Mouse (Mus musculus): ENCODE results near the gene Irf2.

Irf2 gene

DNA sequence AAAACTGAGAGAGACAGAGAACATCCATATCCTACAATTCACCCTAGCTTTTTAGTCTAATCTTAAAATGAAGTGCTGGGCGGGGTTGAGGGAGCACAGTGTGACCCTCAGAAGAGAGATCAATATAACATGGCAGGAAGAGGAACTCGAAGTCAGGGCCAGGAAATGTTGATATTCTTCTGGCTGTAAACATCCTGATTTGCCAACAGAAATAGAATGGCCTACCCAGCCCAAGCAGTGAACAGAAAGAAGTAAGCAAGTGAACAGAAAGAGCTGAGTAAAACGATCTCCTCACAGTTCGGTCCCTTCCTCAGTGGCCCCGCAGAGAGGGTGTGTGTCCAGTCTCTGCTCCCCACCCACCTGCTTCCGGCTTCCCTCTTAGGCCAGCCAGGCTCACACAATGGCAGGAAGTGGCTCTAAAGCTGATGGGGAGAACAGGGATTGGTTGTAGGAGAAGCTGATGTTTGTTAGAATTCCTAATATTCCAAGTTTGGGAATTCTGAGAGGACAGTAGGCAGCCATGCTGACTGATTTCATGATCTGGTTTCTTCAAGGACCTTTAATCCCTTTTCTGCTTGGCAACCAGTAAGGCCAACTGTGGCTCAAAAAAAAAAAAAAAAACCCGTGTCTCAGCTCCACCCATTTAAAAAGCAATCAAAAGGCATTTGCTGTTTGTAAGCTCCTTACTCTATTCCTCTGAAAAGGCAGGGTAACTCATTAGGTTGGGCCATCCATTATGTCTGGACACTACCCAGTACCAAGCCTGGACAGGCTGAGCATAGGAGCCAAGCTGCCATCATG lies 105.6 kb downstream of the Irf2 start:
- DNase-seq = peak; percentile 85

DNA sequence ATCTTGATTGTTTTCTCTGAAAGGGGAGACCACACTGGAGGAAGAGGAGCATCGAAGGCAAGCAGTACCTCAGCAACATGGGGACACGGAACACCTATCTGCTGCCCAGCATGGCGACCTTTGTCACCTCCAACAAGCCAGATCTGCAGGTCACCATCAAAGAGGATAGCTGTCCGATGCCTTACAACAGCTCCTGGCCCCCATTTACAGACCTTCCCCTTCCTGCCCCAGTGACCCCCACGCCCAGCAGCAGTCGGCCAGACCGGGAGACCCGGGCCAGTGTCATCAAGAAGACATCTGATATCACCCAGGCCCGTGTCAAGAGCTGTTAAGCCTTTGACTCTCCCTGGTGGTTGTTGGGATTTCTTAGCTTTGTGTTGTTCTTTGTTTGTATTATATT lies 106.4 kb downstream of the Irf2 start:
- no peak for DNase-seq

DNA sequence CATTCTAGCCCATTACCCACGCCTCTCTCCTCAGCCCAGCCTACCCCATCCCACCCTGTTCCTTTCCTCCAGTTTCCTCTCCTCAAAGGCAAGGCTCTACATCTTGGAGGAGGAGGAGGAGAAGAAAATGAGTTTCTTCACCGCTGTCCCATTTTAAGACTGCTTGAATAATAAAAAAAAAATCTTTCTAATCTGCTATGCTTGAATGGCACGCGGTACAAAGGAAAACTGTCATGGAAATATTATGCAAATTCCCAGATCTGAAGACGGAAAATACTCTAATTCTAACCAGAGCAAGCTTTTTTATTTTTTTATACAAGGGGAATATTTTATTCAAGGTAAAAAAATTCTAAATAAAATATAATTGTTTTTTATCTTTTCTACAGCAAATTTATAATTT lies 107.4 kb downstream of the Irf2 start:
- no peak for DNase-seq

DNA sequence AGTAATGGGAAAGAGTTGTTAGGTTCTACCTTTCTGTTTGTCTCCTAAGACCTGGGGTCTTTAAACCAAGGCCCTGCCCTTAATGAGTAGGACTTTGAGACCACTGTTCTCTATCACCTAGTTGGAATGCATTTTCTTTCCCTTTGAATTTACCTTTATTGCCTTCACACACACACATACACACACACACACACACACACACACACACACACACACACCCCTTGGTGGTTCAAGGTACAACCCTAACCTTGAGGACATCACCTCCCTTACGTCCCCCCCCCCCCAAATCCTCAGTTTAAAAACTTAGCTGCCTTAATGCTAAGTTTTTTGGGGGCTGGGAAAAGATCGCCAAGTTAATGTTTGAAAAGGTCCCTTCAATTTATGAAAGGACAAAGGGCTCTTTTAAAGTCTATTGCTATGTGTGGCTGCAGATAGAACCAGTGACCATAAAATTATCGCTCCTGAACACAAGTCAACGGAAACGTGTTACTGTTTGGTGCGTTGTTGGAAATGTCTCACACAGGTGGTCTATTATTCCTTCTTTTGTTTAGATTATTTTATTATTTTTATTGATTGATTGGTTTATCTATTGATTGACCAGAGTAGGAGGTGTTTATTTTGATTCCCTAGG lies 108.6 kb downstream of the Irf2 start:
- no peak for DNase-seq

DNA sequence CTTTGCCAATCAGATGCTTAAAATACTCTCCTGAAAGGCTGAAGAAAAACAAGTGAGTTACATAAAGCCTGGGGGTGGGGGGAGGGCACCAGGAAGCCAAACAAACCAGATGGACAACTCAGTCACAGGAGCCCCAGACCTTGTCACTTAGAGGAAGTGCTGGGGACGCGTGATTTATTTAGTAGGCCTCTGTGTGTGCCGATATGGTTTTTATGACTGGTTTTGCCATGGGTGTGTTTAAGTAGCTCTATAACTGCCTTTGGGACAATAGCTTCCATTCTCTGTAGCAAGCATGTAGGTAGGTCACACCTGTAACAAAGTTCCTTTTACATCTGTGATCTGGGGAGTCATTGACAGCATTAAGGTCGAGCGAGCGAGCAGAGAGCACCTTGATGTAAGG lies 109.4 kb downstream of the Irf2 start:
- DNase-seq = no peak

DNA sequence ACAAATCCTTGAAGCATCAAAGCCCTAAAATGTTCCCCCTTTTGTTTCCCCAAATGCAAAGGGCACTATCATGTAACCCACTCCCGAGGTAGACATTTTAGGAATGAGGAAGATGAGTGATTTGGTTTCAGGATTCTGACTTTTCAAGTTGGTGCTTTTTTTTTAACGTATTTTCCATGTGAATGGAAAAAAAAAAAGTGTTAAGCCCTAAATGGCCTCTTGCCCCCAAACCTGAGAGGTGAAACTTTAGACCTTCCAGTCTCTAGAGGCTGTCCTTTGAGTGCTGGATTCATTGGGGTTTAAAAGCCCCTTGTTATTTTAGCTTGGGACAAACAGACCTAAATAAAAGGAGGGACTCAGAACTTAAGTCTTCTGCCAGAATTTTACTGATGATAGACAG lies 109.9 kb downstream of the Irf2 start:
- DNase-seq = no peak

DNA sequence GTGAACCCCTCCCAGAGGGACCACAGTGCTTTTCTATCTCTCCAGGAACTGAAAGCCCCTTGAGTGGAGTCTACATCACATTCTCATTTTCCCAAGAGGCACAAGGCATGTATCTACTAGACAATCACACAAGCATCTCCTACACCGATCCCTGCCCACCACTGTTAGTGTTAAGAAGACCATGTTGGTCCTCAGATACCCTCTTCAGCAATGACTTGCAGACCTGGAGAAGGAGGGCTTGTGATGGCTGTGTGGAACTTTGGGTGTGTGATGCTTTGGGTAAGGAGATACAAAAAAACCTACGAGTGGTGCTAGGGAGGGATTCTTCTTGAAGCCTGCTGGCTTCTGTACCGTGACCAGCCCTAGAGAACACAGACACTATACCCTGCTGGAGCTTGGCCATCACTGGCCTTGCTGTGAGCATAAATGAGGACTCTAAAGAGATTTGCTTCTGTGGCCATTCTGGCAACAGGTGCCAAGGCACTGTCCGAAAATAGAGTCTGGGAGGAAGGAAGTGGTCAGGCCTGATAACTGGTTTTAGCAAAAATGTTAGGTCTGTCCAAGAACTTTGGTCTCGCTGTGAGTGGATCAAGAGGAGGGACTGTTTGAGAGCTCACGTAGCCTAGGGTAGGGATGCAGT lies 110.8 kb downstream of the Irf2 start:
- no peak for DNase-seq

DNA sequence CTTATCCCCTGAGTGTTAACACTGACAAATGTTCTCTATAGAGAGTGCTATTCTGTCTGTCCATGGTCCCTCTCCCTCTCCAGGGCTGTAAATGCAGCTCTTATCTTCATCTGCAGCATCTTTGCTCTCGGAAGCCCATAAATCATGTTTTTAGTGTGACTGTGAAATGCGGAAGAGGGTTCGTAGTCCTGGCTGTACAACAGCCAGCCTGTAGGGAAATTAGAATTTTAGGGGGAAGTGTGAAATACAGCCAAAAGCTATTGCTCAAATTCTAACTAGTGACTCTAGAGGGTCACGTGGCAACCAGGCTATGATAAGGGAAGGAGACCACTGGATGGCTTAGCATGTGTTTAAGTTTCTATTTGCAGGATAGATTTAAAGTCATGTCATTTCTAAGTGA lies 112.0 kb downstream of the Irf2 start:
- DNase-seq = no peak

DNA sequence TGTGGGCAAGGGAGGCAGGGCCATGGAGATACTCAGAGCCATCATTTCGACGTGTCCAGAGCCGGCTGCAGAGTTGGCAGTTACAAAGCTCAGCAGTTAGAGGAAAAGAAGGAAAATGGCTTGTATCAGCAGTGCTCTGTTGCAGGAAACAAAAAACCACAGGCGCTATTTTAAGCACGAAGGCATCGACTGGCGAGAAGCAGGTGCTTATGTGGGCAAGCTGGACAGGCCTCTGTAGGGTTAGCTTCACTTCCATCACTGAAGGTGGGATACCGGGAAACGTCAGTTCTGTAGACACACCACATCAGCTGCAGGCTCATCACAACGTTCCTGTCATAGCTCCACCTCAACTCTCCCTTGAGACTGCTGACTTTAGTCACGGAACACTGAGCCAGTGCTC lies 112.8 kb downstream of the Irf2 start:
- no peak for DNase-seq

DNA sequence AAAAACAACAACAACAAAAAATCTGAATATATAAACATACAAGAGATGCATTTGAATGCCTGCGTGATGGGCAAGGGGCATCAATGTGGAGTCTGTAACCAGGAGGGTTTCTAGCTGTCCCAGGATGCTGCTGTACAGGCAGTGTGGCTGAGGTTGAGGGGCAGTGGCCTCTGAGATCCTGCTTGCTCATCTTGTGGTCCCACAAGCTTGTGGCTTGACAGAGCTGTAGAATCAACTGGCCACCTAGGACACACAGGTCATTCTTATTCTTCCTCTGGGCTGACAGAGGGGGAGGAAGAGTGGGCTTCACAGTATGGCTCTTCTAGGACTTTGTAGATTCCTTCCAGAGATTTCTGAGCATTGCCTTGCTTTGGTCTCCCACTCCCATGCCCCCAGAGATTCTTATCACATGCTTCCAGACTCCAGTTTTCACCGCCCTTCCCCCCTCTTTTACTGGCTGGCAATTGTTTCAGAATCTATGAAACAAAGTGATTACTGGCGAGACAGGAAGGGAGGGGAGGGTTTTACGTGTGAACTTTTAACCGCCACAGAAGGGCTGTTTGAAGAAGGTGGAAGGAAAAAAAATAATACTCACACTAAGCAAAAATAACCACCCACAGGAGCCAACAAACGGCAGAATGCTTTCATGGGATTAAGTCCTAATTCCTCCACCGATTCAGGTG lies 119.8 kb downstream of the Irf2 start:
- DNase-seq = peak; percentile 66

DNA sequence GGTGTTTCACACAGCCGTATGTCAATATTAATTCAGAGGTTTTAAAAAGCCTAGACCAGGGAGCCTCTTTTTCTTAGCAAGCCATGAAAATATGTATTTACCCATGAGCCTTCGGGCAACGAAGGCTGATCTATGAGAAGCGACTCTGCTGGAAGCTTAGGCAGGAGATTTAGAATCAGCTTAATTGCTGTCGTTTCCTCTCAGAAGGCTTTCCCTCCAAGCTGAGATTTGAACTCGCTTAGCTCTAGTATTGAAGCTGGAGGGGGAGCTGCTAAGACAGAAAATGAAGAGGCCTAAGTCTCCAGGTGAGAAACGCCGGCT lies 120.3 kb downstream of the Irf2 start:
- DNase-seq = no peak

DNA sequence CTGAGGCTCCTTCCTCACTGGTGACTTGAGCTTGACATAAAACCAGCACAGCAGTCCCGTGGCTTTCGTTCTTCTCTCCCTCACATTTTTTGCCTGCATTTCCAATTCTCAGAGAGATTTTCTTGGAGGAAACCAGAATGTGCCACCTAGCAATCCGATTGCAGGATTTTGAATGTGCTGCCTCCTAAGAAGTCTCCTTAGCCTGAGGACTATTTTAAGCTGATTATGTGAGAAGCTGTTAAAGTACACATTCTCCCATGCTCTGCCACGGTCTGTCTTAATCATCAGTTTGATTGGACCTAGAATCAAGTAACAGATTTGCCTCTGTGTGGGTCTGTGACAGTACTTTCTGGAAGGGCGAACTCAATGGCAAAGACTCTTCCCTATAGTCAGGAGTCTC lies 123.0 kb downstream of the Irf2 start:
- no peak for DNase-seq

DNA sequence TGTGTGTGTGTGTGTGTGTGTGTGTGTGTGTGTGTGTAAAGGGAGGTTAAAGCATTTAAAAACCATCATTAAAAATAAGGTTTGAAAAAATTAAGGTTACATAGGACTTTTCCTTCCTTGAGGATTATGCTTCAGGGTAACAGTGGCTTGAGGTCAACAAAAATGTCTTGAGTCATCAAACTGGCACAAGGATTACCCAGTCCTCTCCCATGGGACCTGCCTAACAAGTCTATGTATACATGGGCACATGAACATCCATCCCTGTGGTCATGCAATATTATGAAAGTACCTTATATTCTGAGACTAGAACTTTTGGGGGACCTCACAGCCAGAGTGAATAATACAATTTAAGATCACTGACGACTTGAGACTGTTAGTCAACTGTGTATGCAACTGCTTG lies 125.9 kb downstream of the Irf2 start:
- no peak for DNase-seq

DNA sequence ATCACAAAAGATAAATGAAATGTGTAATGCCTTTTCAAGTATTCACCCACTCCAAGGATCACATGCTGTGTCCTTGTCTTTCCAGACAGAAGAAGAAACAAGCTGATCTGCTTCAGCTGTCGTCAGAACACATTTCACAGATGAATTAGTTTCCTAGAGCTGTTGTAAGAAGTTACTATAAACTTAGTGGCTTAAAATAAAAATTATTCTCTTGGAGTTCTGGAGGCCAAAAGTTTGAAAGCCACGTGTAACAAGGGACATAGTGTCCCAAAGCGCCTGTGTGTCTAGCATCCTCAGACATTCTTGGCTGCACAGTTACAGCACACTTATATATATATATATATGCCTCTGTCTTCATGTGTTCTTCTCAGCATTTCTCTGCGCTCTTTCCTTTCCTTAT lies 127.9 kb downstream of the Irf2 start:
- DNase-seq = no peak

DNA sequence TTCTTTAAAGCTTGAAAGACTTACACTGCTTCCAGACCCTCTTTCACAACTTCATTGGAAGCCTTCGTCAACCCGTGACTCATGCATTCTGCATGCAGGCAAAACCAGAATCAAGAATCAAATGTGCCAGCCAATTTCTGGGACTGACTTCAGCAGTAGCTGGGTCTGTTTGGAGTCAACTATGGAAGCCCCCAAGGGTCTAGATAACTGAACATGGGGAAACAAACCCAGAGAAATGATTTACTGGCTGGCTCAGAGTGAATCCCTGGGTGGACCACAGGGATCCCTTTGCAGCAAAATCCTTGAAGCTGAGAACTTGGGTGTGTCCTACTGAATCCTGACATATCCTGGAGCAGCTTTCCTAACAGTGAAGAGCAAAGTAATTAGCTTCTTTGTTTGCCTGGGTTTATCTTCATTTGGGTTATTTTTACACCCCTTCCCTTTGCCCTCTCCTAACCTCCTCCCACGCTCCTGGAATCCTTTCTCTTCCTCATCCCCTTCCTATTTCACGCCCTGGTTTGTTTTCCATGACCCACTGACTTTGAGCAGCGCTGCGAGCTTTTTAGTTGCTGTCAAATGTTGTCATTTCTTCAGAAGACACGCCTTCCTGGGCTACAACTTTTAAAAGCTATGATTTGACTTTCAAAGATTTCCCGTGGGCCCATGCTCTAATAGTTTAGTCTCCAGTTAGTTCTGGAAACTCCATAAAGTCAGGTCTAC lies 129.0 kb downstream of the Irf2 start:
- DNase-seq = peak; percentile 85

DNA sequence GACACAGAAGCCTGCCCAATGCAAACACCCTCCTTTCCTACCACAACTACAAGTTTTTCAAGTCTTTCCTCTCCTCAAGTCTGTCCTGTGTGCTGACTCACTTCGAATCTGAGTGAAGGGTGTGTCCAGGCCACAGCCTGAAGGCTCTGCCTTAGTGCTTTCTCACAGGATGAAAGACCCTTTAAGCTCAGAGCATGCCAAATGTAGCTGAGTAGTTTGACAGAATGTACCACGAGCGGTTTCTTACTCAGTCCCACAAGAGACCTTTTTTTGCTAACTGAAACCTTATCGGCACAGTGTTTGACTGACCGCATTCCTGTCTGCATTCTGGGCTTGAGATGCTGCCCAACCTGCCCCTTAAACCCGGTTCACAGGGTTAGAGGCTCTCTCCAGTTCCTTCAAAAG lies 130.0 kb downstream of the Irf2 start:
- DNase-seq = peak; percentile 49

DNA sequence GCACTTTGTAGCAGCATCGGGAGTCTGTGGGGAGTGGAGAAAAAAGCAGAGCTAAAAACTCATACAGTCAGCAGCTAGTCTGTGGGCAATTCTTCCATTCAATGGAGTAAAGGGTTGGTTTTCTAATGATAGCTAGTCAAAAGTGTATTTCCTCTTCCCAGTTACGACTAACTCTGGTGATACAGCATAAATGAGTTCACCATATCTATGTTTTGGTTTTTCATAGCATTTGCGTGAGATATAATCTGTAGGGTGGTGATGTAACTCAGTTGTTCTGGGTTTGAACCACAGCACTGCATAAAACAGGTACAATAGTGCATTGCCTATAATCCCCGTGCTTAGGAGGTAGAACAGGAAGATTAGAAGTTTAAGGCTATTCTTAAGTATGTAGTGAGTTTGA lies 131.6 kb downstream of the Irf2 start:
- no peak for DNase-seq

DNA sequence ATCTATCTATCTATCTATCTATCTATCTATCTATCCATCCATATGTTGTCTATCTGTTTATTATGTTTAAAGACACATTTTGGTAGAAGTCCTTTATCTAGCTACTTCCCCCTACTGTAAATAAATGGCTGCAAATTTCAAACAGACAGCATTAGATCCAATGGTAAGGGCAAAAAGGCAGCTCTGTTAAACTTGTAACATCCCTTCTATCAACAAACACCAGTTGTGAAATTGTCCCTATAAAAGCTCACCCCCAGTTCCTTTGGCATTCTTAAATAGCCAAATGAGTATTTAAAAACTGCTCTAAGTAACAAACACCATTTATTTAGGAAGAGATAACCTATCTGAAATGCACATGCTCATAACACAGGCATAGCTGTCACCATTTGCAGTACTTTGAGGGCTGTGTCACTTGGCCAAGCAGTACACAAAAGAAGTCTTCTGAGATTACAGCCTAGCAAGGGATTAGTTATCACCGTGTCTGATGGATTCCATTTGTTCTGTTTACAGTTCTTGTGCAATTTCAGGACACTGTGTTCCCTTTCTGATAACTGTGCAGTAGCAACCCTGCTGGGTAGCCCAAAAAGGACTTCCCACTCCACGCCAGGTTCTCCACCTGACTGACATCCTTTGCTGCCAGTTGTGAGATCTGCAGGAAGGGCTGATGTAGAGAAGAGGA lies 136.2 kb downstream of the Irf2 start:
- DNase-seq = peak; percentile 56

DNA sequence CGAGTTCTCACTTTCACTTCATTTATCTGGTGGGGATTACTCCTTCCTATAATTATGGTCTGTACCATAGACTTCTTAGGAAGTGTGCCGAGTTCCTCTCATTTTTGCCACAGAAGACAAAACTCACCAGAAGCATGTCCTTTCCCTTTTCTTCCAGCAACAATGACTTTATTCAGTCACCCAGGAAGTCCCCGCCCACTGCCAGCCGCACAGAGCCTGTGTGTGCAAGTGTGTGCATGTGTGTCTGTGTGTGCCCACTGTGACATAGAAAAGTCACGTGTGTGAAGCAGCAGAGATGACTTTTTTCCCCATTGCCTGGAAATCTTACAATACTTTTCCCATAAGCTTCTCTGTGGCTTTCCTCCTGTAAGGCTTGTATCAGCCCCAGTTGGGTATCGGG lies 141.8 kb downstream of the Irf2 start:
- no peak for DNase-seq

DNA sequence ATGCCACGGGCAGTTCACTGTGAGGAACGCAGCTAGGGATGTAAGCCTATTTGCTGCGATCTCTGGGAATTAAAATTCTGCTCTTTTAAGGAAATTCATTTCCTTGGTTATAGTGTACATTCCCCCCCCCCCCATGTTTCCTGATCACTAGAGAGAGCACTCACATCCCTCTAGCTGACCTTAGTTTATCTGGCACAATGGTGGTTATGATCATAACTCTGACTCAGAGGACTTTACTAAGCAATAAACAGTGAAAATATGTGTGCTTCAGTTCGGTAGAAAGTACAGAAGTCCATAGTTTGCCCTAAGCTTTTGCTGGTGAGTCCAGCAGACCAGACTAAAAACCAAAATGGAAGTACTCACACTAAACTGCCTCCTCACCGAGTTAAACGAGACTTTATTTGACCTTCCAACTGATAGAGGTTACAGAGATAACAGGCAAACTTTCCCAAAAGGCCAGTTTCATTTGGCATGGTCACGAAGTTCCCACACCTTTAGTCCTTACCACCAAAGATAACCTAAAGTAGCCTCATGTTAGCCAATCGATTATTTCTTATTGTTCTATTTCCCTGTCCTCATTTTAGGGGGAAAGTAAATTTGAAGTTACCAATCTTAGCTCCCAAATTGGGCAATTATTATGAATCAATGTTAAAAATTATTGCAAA lies 142.4 kb downstream of the Irf2 start:
- no peak for DNase-seq

DNA sequence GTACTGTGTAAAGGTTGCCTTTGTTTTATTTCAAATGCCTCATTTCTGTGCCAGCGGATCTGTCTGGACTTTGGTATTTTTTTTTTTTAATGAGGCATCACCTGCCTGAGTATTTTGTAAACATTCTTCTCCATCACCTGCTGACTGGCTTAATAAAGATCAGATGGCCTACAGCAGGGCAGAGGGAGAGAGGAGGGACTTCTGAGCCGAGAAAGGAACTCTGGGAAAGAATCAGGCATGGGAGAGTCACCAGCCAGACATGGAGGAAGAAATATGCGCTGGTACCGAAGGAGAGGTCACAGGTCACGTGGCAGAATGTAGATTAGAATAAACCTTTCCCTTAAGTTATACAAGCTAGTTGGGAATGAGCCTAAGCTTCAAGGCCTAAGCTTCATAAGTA lies 143.2 kb downstream of the Irf2 start:
- DNase-seq = no peak
